Mouse (Mus musculus): ENCODE measurements at regions not wholly inside any gene's neighbourhood (a gene's known extent, or its start where the extent isn't known, plus 50 kb on each side); places are given as distances from the start of the nearest gene placed in this dataset.

- peak; percentile 74 for DNase-seq
Observed at GRCm38 (mm10) chr10:17102065-17102464, 621.0 kb upstream of the Cited2 start.

GRCm38 (mm10) chr10:17103416-17103815, 619.6 kb upstream of the Cited2 start:
- DNase-seq, result peak; percentile 7

- DNase-seq, result no peak
Observed at GRCm38 (mm10) chr10:17106831-17107230, 616.2 kb upstream of the Cited2 start.

GRCm38 (mm10) chr10:17111071-17111470, 611.9 kb upstream of the Cited2 start:
- DNase-seq, result no peak

- DNase-seq, result no peak
Observed at GRCm38 (mm10) chr10:17114805-17115204, 608.2 kb upstream of the Cited2 start.

- DNase-seq, result no peak
Observed at GRCm38 (mm10) chr10:17129391-17130163, 593.4 kb upstream of the Cited2 start.

GRCm38 (mm10) chr10:17130661-17131060, 592.4 kb upstream of the Cited2 start:
- no peak for DNase-seq

GRCm38 (mm10) chr10:17131763-17132162, 591.3 kb upstream of the Cited2 start:
- peak; percentile 15 for DNase-seq

GRCm38 (mm10) chr10:17175385-17175784, 547.6 kb upstream of the Cited2 start:
- DNase-seq, result peak; percentile 30

GRCm38 (mm10) chr10:17177054-17177453, 546.0 kb upstream of the Cited2 start:
- peak; percentile 41 for DNase-seq

GRCm38 (mm10) chr10:17177503-17178278, 545.3 kb upstream of the Cited2 start:
- DNase-seq, result no peak

GRCm38 (mm10) chr10:17178627-17179026, 544.4 kb upstream of the Cited2 start:
- peak; percentile 57 for DNase-seq

- no peak for DNase-seq
Observed at GRCm38 (mm10) chr10:17184418-17184817, 538.6 kb upstream of the Cited2 start.

- peak; percentile 21 for DNase-seq
Observed at GRCm38 (mm10) chr10:17196205-17196604, 526.8 kb upstream of the Cited2 start.

- DNase-seq, result no peak
Observed at GRCm38 (mm10) chr10:17196636-17197035, 526.4 kb upstream of the Cited2 start.

- DNase-seq, result no peak
Observed at GRCm38 (mm10) chr10:17200524-17201426, 522.2 kb upstream of the Cited2 start.

GRCm38 (mm10) chr10:17201427-17201745, 521.6 kb upstream of the Cited2 start:
- DNase-seq, result no peak

- DNase-seq, result peak; percentile 65
Observed at GRCm38 (mm10) chr10:17202556-17203415, 520.2 kb upstream of the Cited2 start.

- DNase-seq, result no peak
Observed at GRCm38 (mm10) chr10:17203416-17204110, 519.5 kb upstream of the Cited2 start.

GRCm38 (mm10) chr10:17204153-17204552, 518.9 kb upstream of the Cited2 start:
- DNase-seq, result no peak

- DNase-seq, result peak; percentile 67
Observed at GRCm38 (mm10) chr10:17212551-17213309, 510.3 kb upstream of the Cited2 start.

Measured in embryo, embryonic 11 days (tissue).